Mouse (Mus musculus): ENCODE results near the gene Lrrtm4.

Gene Lrrtm4

GRCm38 (mm10) chr6:80018765-80019164 is at the start of gene Lrrtm4:
Lrrtm4 (plus strand) TSS chr6:80018877.
- DNase-seq (ENCODE audit: extremely low spot score, low spot score), result peak; percentile 29

- DNase-seq (ENCODE audit: extremely low spot score, low spot score), result peak; percentile 32
These were observed 648 bp downstream of the Lrrtm4 start for GRCm38 (mm10) chr6:80019189-80019860.

- peak; percentile 15 for DNase-seq (ENCODE audit: extremely low spot score, low spot score)
These were observed 1.2 kb downstream of the Lrrtm4 start for GRCm38 (mm10) chr6:80019861-80020230.

GRCm38 (mm10) chr6:80056849-80057248 is 38.2 kb downstream of the Lrrtm4 start:
- no peak for DNase-seq (ENCODE audit: extremely low spot score, low spot score)

- DNase-seq (ENCODE audit: extremely low spot score, low spot score), result no peak
These were observed 59.3 kb downstream of the Lrrtm4 start for GRCm38 (mm10) chr6:80078001-80078400.

- no peak for DNase-seq (ENCODE audit: extremely low spot score, low spot score)
These were observed 60.6 kb downstream of the Lrrtm4 start for GRCm38 (mm10) chr6:80079290-80079689.

- DNase-seq (ENCODE audit: extremely low spot score, low spot score), result no peak
These were observed 76.2 kb downstream of the Lrrtm4 start for GRCm38 (mm10) chr6:80094909-80095308.

GRCm38 (mm10) chr6:80105343-80105742 is 86.7 kb downstream of the Lrrtm4 start:
- DNase-seq (ENCODE audit: extremely low spot score, low spot score), result no peak

- no peak for DNase-seq (ENCODE audit: extremely low spot score, low spot score)
These were observed 87.2 kb downstream of the Lrrtm4 start for GRCm38 (mm10) chr6:80105843-80106242.

GRCm38 (mm10) chr6:80126419-80126818 is 107.7 kb downstream of the Lrrtm4 start:
- DNase-seq (ENCODE audit: extremely low spot score, low spot score), result no peak

- DNase-seq (ENCODE audit: extremely low spot score, low spot score), result no peak
These were observed 143.9 kb downstream of the Lrrtm4 start for GRCm38 (mm10) chr6:80162585-80162984.

GRCm38 (mm10) chr6:80181916-80182315 is 163.2 kb downstream of the Lrrtm4 start:
- DNase-seq (ENCODE audit: extremely low spot score, low spot score), result no peak

- DNase-seq (ENCODE audit: extremely low spot score, low spot score), result no peak
These were observed 163.7 kb downstream of the Lrrtm4 start for GRCm38 (mm10) chr6:80182353-80182752.

GRCm38 (mm10) chr6:80185489-80186113 is 166.9 kb downstream of the Lrrtm4 start:
- DNase-seq (ENCODE audit: extremely low spot score, low spot score), result no peak

GRCm38 (mm10) chr6:80186791-80187190 is 168.1 kb downstream of the Lrrtm4 start:
- DNase-seq (ENCODE audit: extremely low spot score, low spot score), result no peak

- no peak for DNase-seq (ENCODE audit: extremely low spot score, low spot score)
These were observed 190.8 kb downstream of the Lrrtm4 start for GRCm38 (mm10) chr6:80209476-80209875.

- no peak for DNase-seq (ENCODE audit: extremely low spot score, low spot score)
These were observed 191.6 kb downstream of the Lrrtm4 start for GRCm38 (mm10) chr6:80210281-80210680.

GRCm38 (mm10) chr6:80261595-80261994 is 242.9 kb downstream of the Lrrtm4 start:
- DNase-seq (ENCODE audit: extremely low spot score, low spot score), result no peak

GRCm38 (mm10) chr6:80263972-80264371 is 245.3 kb downstream of the Lrrtm4 start:
- no peak for DNase-seq (ENCODE audit: extremely low spot score, low spot score)

GRCm38 (mm10) chr6:80264584-80264983 is 245.9 kb downstream of the Lrrtm4 start:
- DNase-seq (ENCODE audit: extremely low spot score, low spot score), result no peak

GRCm38 (mm10) chr6:80265746-80266145 is 247.1 kb downstream of the Lrrtm4 start:
- no peak for DNase-seq (ENCODE audit: extremely low spot score, low spot score)

GRCm38 (mm10) chr6:80286968-80287367 is 268.3 kb downstream of the Lrrtm4 start:
- DNase-seq (ENCODE audit: extremely low spot score, low spot score), result no peak

GRCm38 (mm10) chr6:80301871-80302270 is 283.2 kb downstream of the Lrrtm4 start:
- no peak for DNase-seq (ENCODE audit: extremely low spot score, low spot score)

Measured in neural tube, embryonic 10.5 days (tissue).